Mouse (Mus musculus) kidney, adult 2 months (tissue): ENCODE measurements around the gene Hnrnpul2. TPM values are rescaled to one million over a fixed set of nuclear protein-coding genes. Genes with fewer than 3 reads are reported as not detected.

ENCODE experiments used
- DNase-seq: peaks from one replicate; pipeline ENCODE4 v3.0.0; 2021
- H3K27ac ChIP-seq: fragments of 200-500 bp; 2 replicates; pipeline ENCODE4 v1.5.1; 2012; ENCODE audit warnings: low read depth, low read length, control low read depth, inconsistent platforms; ENCODE audit not compliant: insufficient read depth
- H3K27me3 ChIP-seq: fragments of 200-500 bp; replicated peaks from 2 replicates; pipeline ENCODE4 v1.6.1; 2012; ENCODE audit warnings: mild to moderate bottlenecking, moderate library complexity, low read length, inconsistent platforms; ENCODE audit not compliant: control insufficient read depth, insufficient read depth
- H3K36me3 ChIP-seq: fragments of 200-500 bp; 2 replicates; pipeline ENCODE4 v1.6.1; 2012; ENCODE audit warnings: mild to moderate bottlenecking, moderate library complexity, low read length, inconsistent platforms; ENCODE audit not compliant: control insufficient read depth, insufficient read depth
- H3K4me1 ChIP-seq: fragments of 200-500 bp; 2 replicates; pipeline ENCODE4 v1.6.1; 2011; ENCODE audit warnings: low read length; ENCODE audit not compliant: control insufficient read depth, insufficient read depth
- H3K4me3 ChIP-seq: fragments of 200-500 bp; 2 replicates; pipeline ENCODE4 v1.5.1; 2011; ENCODE audit warnings: mild to moderate bottlenecking, low read depth, low read length, control low read depth; ENCODE audit not compliant: insufficient read depth
- CTCF ChIP-seq: fragments of 200-500 bp; conservative IDR thresholded peaks from 2 replicates; pipeline ENCODE4 v1.5.1; 2011; ENCODE audit warnings: low read depth, mild to moderate bottlenecking, control low read depth, low read length, moderate library complexity, mixed read lengths; ENCODE audit not compliant: insufficient read depth, insufficient read length
- POLR2A ChIP-seq: fragments of 200-500 bp; IDR thresholded peaks from one replicate; pipeline ENCODE4 v1.6.1; 2011; ENCODE audit warnings: low read depth, low read length, control low read depth
- WGBS: fragments of 180-500 bp; shearing (Covaris S2); methylation state at CpG from one replicate; pipeline ENCODE4 v1.1.7; 2018; 5-methylcytosine and 5-hydroxymethylcytosine counted together
- polyA plus RNA-seq: library from polyadenylated mRNA; depleted of rRNA; stranded (reverse); fragments of >200 nt; gene quantifications from 2 replicates; pipeline ENCODE4 v1.2.3, GENCODE M21; 2012; rRNA removed

The Hnrnpul2 gene
- 19.3 and 25.5 TPM in 2 replicates for polyA plus RNA-seq

DNA sequence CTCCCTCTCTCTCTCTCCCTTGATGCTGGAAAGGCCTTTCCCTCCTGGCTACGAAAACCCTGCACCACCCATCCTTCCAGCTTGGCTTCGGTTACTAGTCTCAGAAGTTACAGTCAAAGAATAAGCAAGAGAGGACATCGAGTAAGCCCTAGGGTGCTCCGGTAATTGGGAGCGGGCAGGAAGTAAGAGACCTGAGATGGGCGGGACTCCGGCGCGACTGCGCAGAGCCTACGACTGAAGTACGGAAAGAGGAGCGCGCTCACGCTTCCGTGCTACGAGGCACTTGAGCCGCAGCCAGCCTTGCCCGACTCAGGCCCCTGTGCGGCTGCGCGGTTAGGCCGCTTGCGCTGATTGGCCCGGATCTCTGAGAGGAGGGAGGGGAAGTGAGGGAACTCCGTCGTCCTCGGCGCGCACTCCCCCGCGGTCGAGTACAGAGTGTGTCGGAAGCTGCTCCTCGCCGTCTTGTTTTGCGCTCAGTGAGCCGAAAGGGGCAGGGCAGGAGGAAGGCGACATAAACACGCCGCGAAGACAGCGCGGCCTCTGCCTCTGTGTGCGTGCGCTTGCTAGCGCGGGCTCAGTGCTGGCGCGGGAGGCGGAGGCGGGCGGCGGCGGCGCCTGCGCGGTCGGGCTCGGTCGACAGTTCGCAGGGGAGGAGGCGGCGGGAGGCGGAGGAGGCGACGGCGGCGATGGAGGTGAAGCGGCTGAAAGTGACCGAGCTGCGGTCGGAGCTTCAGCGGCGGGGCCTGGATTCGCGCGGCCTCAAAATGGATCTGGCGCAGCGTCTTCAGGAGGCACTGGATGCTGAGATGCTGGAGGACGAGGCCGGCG, at the start of gene Hnrnpul2:
Gene Hnrnpul2 (plus strand): TSS at position 415 of the 828 bp plus-strand sequence.
- Histone ChIP-seq H3K27ac (peak within 1 kb of the TSS; percentile 98), H3K4me3 (peak within 1 kb of the TSS; percentile 90), H3K4me1 (peaks cover 9% of the 10 kb centered on the region; the same call in 1 of the 2 replicates), H3K27me3 (no peaks in the 10 kb centered on the region), H3K36me3 (peaks cover 2% of the 10 kb centered on the region)
- 1% methylated on average over 81 of the region's 83 CpGs for WGBS
- peak; percentile 99 for DNase-seq
- peak; percentile 93 for TF ChIP-seq POLR2A
- TF ChIP-seq CTCF: no peak

DNA sequence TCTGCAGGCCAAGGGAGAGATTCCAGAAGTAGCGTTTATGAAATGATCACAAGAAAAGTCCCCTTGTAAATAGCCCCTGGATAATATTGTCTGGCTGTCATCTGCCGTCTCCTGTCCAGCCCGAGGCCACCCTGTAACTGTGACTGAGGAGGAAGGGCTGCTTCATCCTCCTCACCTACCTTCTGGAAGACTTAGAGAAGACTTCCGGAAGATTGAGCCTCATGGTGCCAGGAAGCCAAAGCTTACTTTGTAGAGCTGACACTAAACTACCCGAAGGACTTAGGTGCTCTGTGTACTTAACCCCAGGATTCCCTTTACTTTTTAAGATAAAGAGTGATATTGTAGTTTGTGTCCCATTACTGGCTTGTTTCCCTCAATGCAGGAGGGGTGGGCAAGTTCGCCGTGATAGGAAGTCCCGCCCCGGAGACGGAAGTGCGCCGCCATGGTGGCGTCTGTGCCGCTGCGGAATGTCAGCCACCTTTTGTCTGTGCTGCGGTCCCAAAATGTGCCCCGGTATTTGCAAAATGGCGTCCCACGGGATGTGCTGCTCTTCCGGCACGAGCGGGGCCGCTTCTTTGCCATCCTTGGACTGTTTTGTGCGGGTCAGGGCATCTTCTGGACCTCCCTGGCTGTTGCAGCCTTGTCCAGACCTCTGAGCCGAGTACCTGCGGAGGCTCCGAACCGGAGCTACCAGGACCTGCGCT, 49.1 kb upstream of the Hnrnpul2 start, which contains the start of gene Tmem223:
Gene Tmem223 (plus strand): TSS at position 430 of the 704 bp plus-strand sequence.
- H3K27ac ChIP-seq: peak within 1 kb of the TSS; percentile 90
- peak within 1 kb of the TSS; percentile 96 for H3K4me3 ChIP-seq
- WGBS: 18% methylated on average over 29 of the region's 29 CpGs
- no peaks in the 10 kb centered on the region for H3K27me3 ChIP-seq
- peaks cover 2% of the 10 kb centered on the region for H3K36me3 ChIP-seq
- DNase-seq: peak; percentile 86
- H3K4me1 ChIP-seq: peaks cover 17% of the 10 kb centered on the region; the same call in 1 of the 2 replicates
- TF ChIP-seq POLR2A (peak; percentile 72), CTCF (no peak)

DNA sequence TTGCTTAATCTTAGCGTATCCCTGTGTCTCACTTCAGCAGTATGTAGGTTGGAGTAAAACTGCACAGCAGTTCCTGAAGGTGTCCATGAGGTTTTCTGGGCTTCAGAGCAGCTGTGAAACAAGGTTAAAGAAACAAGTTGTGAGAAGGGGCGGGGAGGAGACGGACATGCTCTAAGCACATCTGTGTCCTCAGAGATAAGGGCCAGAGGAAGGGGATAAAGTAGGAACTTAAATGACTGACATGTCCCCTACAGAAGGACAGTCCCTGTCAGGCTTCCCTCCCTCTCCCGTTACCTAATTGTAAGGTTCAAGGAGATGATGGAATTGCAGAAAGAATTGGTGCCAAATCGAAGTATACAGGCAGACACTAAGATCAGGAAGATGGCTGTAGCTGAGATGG, 46.8 kb upstream of the Hnrnpul2 start:
- DNase-seq: no peak
- Histone ChIP-seq H3K4me3 (peak overlapping the region; percentile 30; the same call in 1 of the 2 replicates), H3K36me3 (no peaks in the 10 kb centered on the region; the same call in 1 of the 2 replicates), H3K4me1 (peaks cover 17% of the 10 kb centered on the region; the same call in 1 of the 2 replicates), H3K27ac (no peak overlapping the region), H3K27me3 (no peaks in the 10 kb centered on the region)
- WGBS: 68% methylated on average over 5 of the region's 5 CpGs
- TF ChIP-seq POLR2A (no peak), CTCF (no peak)

DNA sequence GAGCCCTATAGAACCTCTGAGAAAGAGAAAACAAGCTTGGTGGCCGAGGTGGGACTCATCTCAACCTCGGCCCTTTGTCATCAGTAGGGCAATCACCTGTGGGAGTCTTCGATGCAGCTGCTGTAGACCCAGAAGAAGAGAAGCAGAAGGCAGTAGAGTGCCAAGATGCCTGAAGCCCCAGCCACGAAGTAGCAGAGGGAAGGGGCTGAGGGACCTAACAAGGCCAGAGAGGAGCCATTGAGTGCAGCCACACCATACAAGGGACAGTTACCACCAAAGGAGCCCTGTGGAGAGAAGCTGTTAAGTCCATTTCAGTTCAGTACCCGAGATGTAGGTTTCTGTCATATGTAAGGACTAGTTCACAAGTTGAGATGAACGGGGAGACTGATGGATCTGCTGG, 46.4 kb upstream of the Hnrnpul2 start:
- H3K4me3 ChIP-seq: peak overlapping the region; percentile 30; the same call in 1 of the 2 replicates
- no peak overlapping the region for H3K27ac ChIP-seq
- no peak for DNase-seq
- no peaks in the 10 kb centered on the region for H3K27me3 ChIP-seq
- no peaks in the 10 kb centered on the region; the same call in 1 of the 2 replicates for H3K36me3 ChIP-seq
- TF ChIP-seq POLR2A (no peak), CTCF (no peak)
- WGBS: 35% methylated on average over 6 of the region's 6 CpGs
- H3K4me1 ChIP-seq: peaks cover 17% of the 10 kb centered on the region; the same call in 1 of the 2 replicates

DNA sequence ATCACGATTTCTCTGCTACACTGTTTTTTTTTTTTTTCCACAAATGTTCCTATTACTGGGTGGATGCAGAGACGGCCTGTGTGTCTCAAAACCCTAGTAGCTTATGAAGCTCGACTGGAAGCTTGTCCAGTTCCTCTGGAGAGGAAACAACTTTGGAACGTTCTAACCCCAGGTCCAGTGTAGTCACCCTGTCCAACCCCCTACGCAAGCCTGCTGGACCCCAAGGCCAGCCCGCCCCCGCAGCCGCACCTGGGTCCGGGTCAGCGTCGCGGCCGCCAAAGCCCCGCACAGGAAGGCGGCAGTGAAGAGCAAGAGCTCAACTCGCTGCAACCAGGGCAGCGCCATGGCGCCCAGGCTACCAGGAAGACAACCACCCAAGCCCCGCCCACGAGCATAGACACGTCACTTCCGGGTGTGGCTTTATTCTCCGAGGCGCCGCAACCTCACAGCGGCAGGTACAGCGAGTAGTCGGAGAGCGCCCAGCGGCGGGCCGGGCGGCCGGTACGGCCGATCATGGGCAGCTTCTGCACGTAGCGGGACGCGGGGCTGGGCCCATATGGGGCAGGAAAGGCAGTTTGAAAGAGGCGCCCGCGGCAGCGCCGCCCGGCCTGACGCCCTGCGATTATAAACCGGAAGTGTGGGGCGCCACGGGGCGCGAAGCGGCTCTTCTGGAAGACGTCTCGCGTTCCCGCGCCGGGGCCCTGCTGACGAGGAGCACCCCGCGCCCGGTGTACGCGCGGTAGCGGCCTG, 45.5 kb upstream of the Hnrnpul2 start, which contains the start of gene Tmem179b:
Gene Tmem179b (minus strand): TSS at position 382 of the 750 bp plus-strand sequence.
- DNase-seq: peak; percentile 97
- peaks cover 17% of the 10 kb centered on the region; the same call in 1 of the 2 replicates for H3K4me1 ChIP-seq
- peak within 1 kb of the TSS; percentile 87 for H3K27ac ChIP-seq
- H3K27me3 ChIP-seq: no peaks in the 10 kb centered on the region
- peak within 1 kb of the TSS; percentile 99 for H3K4me3 ChIP-seq
- H3K36me3 ChIP-seq: no peaks in the 10 kb centered on the region
- peak; percentile 70 for TF ChIP-seq POLR2A
- TF ChIP-seq CTCF: no peak
- under 1% methylated on average over 68 of the region's 68 CpGs for WGBS

DNA sequence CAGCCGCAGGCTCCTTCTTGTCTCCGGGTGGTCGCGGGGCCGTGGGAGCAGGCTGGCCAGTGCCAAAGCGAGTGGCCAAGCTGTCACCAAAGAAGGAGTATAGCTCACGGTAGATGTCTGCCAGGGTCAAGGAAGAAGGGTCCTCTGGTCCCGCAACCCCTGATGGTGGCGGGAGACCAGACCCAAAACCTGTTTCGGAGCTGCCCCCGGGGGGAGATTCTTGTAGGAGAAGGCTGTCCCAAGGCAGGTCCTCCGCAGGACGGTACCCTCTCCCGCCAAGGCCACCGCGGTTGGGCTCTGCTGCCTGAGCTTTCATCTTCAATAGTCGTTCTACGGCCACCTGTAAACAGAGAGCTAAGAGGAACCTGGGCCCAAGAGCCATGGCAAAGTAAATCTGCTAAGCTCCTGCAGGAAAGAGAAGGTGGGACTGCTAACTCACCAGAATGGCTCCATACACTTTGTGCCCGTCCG, 44.8 kb upstream of the Hnrnpul2 start:
- Histone ChIP-seq H3K27me3 (no peaks in the 10 kb centered on the region), H3K36me3 (no peaks in the 10 kb centered on the region), H3K4me1 (peaks cover 17% of the 10 kb centered on the region; the same call in 1 of the 2 replicates), H3K4me3 (peak overlapping the region; percentile 99), H3K27ac (peak overlapping the region; percentile 87)
- DNase-seq: peak; percentile 21
- 2% methylated on average over 20 of the region's 20 CpGs for WGBS
- TF ChIP-seq POLR2A: no peak
- no peak for TF ChIP-seq CTCF
